Mouse (Mus musculus) retina, postnatal 7 days (tissue): ENCODE data around the gene Wwc1.
"Not testable (repeated sequence)": the region's sequence is repeated elsewhere in the genome, so short reads cannot be mapped to it uniquely, and the experiment has no call there.

Experiments used
- DNase-seq: peaks from one replicate; pipeline ENCODE4 v3.0.0-alpha.2; 2012; ENCODE audit warnings: low read depth, low spot score

The Wwc1 gene

GRCm38 (mm10) chr11:35837156-35838126 lies 142.9 kb downstream of the Wwc1 start:
- DNase-seq = no peak

- DNase-seq = peak; percentile 91
Observed at GRCm38 (mm10) chr11:35834022-35834760, 146.1 kb downstream of the Wwc1 start, which contains the start of gene Rars. Gene Rars, minus strand, starts transcription at chr11:35834506.

- no peak for DNase-seq
Observed at GRCm38 (mm10) chr11:35833270-35833669, 147.1 kb downstream of the Wwc1 start.

GRCm38 (mm10) chr11:35832139-35832538 lies 148.2 kb downstream of the Wwc1 start:
- no peak for DNase-seq

- DNase-seq = no peak
Observed at GRCm38 (mm10) chr11:35827714-35828113, 152.6 kb downstream of the Wwc1 start.

- no peak for DNase-seq
Observed at GRCm38 (mm10) chr11:35816316-35816715, 164.0 kb downstream of the Wwc1 start.

GRCm38 (mm10) chr11:35811458-35811857 lies 168.9 kb downstream of the Wwc1 start:
- no peak for DNase-seq

- DNase-seq = no peak
Observed at GRCm38 (mm10) chr11:35801332-35801731, 179.0 kb downstream of the Wwc1 start.

GRCm38 (mm10) chr11:35798874-35799273 lies 181.5 kb downstream of the Wwc1 start, which contains the start of gene Fbll1:
Gene Fbll1, minus strand, starts transcription at chr11:35798884.
- DNase-seq = peak; percentile 5

- peak; percentile 62 for DNase-seq
Observed at GRCm38 (mm10) chr11:35798495-35798820, 181.9 kb downstream of the Wwc1 start.

GRCm38 (mm10) chr11:35797751-35798494 lies 182.4 kb downstream of the Wwc1 start:
- DNase-seq = peak; percentile 13

GRCm38 (mm10) chr11:35792800-35793199 lies 187.5 kb downstream of the Wwc1 start:
- DNase-seq = not testable (repeated sequence)

GRCm38 (mm10) chr11:35788443-35788842 lies 191.9 kb downstream of the Wwc1 start:
- DNase-seq = no peak
